Mouse (Mus musculus) MEL (cell line): Measurements from ENCODE around the gene D430041D05Rik. TPM values are rescaled to one million over a fixed set of nuclear protein-coding genes. Genes with fewer than 3 reads are reported as not detected.
A peak's percentile ranks its signal among the peaks of the same experiment; 100 is the strongest.

Experiments used
- DNase-seq: peaks from one replicate; pipeline ENCODE4 v3.0.0; 2011; ENCODE audit warnings: low read depth, low spot score
- H3K27ac ChIP-seq: 2 replicates; pipeline ENCODE4 v1.5.1; 2012; ENCODE audit warnings: low read depth, mild to moderate bottlenecking, control low read depth, low read length, moderate library complexity; ENCODE audit not compliant: control insufficient read depth
- H3K27me3 ChIP-seq, 2 experiments: fragments of 150-350 bp in 1 of 2; sonication (generic) in 1 of 2; 2 replicates each; pipeline ENCODE4 v1.6.1; 2012; ENCODE audit warnings: low read length in 2 of 2, mild to moderate bottlenecking in 2 of 2, improper control_type of control experiment in 1 of 2, moderate library complexity in 1 of 2; ENCODE audit not compliant: insufficient read depth in 2 of 2, control insufficient read depth in 1 of 2
- H3K36me3 ChIP-seq, 2 experiments: 2 replicates each; pipeline ENCODE4 v1.6.1; 2012 to 2014; ENCODE audit warnings: low read length in 2 of 2, improper control_type of control experiment in 1 of 2, inconsistent platforms in 1 of 2, mild to moderate bottlenecking in 1 of 2; ENCODE audit not compliant: insufficient read depth in 2 of 2, control insufficient read depth in 1 of 2
- H3K4me1 ChIP-seq, 2 experiments: fragments of 150-350 bp in 1 of 2; sonication (generic) in 1 of 2; 2 replicates each; pipeline ENCODE4 v1.6.1; 2012; ENCODE audit warnings: low read length in 2 of 2, improper control_type of control experiment in 1 of 2, mild to moderate bottlenecking in 1 of 2; ENCODE audit not compliant: insufficient read depth in 2 of 2, control insufficient read depth in 1 of 2
- H3K4me3 ChIP-seq, 2 experiments: fragments of 150-350 bp in 1 of 2; sonication (generic) in 1 of 2; 2 replicates each; pipeline ENCODE4 v1.5.1; 2012; ENCODE audit warnings: low read depth in 2 of 2, low read length in 2 of 2, mild to moderate bottlenecking in 2 of 2, moderate library complexity in 2 of 2, control low read depth in 1 of 2, improper control_type of control experiment in 1 of 2; ENCODE audit not compliant: control insufficient read depth in 1 of 2, insufficient read depth in 1 of 2
- H3K79me2 ChIP-seq: 2 replicates; pipeline ENCODE4 v1.6.1; 2012; ENCODE audit warnings: mild to moderate bottlenecking, low read length, moderate library complexity; ENCODE audit not compliant: control insufficient read depth, poor library complexity, insufficient read depth
- H3K9ac ChIP-seq: 2 replicates; pipeline ENCODE4 v1.6.1; 2012; ENCODE audit warnings: low read depth, mild to moderate bottlenecking, control low read depth, low read length, moderate library complexity; ENCODE audit not compliant: control insufficient read depth, poor library complexity, severe bottlenecking
- H3K9me3 ChIP-seq: fragments of 150-350 bp; sonication (generic); replicated peaks from 2 replicates; pipeline ENCODE4 v1.6.1; 2012; ENCODE audit warnings: mild to moderate bottlenecking, low read length, improper control_type of control experiment, moderate library complexity; ENCODE audit not compliant: insufficient read depth
- BHLHE40 ChIP-seq: IDR thresholded peaks from 2 replicates; pipeline ENCODE4 v1.6.1; 2012; ENCODE audit warnings: low read depth, mild to moderate bottlenecking, inconsistent platforms, low read length, improper control_type of control experiment, borderline replicate concordance
- CHD1 ChIP-seq: IDR thresholded peaks from 2 replicates; pipeline ENCODE4 v1.6.1; 2012; ENCODE audit warnings: low read depth, mild to moderate bottlenecking, inconsistent platforms, low read length, improper control_type of control experiment
- CHD2 ChIP-seq: IDR thresholded peaks from 2 replicates; pipeline ENCODE4 v1.6.1; 2011; ENCODE audit warnings: low read length, improper control_type of control experiment
- CTCF ChIP-seq, 3 experiments: IDR thresholded peaks in 2 of 3; conservative IDR thresholded peaks in 1 of 3; 2 replicates each; pipeline ENCODE4 v1.5.1; 2011 to 2012; ENCODE audit warnings: low read length in 3 of 3, low read depth in 2 of 3, mild to moderate bottlenecking in 2 of 3, improper control_type of control experiment in 1 of 3, inconsistent platforms in 1 of 3, mixed read lengths in 1 of 3, moderate library complexity in 1 of 3; ENCODE audit not compliant: control insufficient read depth in 1 of 3, insufficient read depth in 1 of 3, poor library complexity in 1 of 3, severe bottlenecking in 1 of 3
- EP300 ChIP-seq, 2 experiments: IDR thresholded peaks; 2 replicates each; pipeline ENCODE4 v1.6.1; 2011; ENCODE audit warnings: improper control_type of control experiment in 2 of 2, low read length in 2 of 2, low read depth in 1 of 2, mild to moderate bottlenecking in 1 of 2
- ETS1 ChIP-seq: IDR thresholded peaks from 2 replicates; pipeline ENCODE4 v1.6.1; 2012; ENCODE audit warnings: low read depth, mild to moderate bottlenecking, inconsistent platforms, low read length, improper control_type of control experiment, moderate library complexity
- GABPA ChIP-seq: IDR thresholded peaks from 2 replicates; pipeline ENCODE4 v1.6.1; 2012; ENCODE audit warnings: low read depth, mild to moderate bottlenecking, inconsistent platforms, low read length, improper control_type of control experiment, moderate library complexity
- MAFK ChIP-seq: IDR thresholded peaks from 2 replicates; pipeline ENCODE4 v1.6.1; 2011; ENCODE audit warnings: low read depth, mild to moderate bottlenecking, low read length, improper control_type of control experiment, borderline replicate concordance
- MAX ChIP-seq: IDR thresholded peaks from 2 replicates; pipeline ENCODE4 v1.6.1; 2011; ENCODE audit warnings: low read length, improper control_type of control experiment
- MYB ChIP-seq: IDR thresholded peaks from 2 replicates; pipeline ENCODE4 v1.6.1; 2011; ENCODE audit warnings: mild to moderate bottlenecking, low read depth, low read length, improper control_type of control experiment
- MYC ChIP-seq: IDR thresholded peaks from 2 replicates; pipeline ENCODE4 v1.6.1; 2011; ENCODE audit warnings: low read depth, mild to moderate bottlenecking, low read length, improper control_type of control experiment, moderate library complexity
- NELFE ChIP-seq: IDR thresholded peaks from 2 replicates; pipeline ENCODE4 v1.6.1; 2011; ENCODE audit warnings: low read depth, low read length, improper control_type of control experiment
- POLR2A ChIP-seq, 2 experiments: IDR thresholded peaks; 2 replicates each; pipeline ENCODE4 v1.6.1; 2011 to 2012; ENCODE audit warnings: low read length in 2 of 2, mild to moderate bottlenecking in 2 of 2, control low read depth in 1 of 2, improper control_type of control experiment in 1 of 2, low read depth in 1 of 2, moderate library complexity in 1 of 2; ENCODE audit not compliant: control insufficient read depth in 1 of 2, insufficient read depth in 1 of 2, poor library complexity in 1 of 2
- RAD21 ChIP-seq: IDR thresholded peaks from 2 replicates; pipeline ENCODE4 v1.6.1; 2011; ENCODE audit warnings: mild to moderate bottlenecking, low read depth, low read length, improper control_type of control experiment
- RCOR1 ChIP-seq: IDR thresholded peaks from 2 replicates; pipeline ENCODE4 v1.6.1; 2012; ENCODE audit warnings: low read depth, mild to moderate bottlenecking, inconsistent platforms, low read length, improper control_type of control experiment
- SIN3A ChIP-seq: IDR thresholded peaks from 2 replicates; pipeline ENCODE4 v1.6.1; 2012; ENCODE audit warnings: low read length, improper control_type of control experiment, inconsistent platforms
- SMC3 ChIP-seq: IDR thresholded peaks from 2 replicates; pipeline ENCODE4 v1.6.1; 2011; ENCODE audit warnings: low read depth, low read length, improper control_type of control experiment
- TBP ChIP-seq: IDR thresholded peaks from 2 replicates; pipeline ENCODE4 v1.8.0; 2011; ENCODE audit warnings: low read depth, low read length, improper control_type of control experiment
- UBTF ChIP-seq: IDR thresholded peaks from 2 replicates; pipeline ENCODE4 v1.6.1; 2012; ENCODE audit warnings: low read depth, mild to moderate bottlenecking, inconsistent platforms, low read length, improper control_type of control experiment, moderate library complexity, borderline replicate concordance; ENCODE audit not compliant: insufficient read depth
- USF2 ChIP-seq, 2 experiments: IDR thresholded peaks; 2 replicates each; pipeline ENCODE4 v1.6.1; 2011 to 2012; ENCODE audit warnings: improper control_type of control experiment in 2 of 2, low read length in 2 of 2, borderline replicate concordance in 1 of 2, inconsistent platforms in 1 of 2, low read depth in 1 of 2, mild to moderate bottlenecking in 1 of 2; ENCODE audit not compliant: insufficient read depth in 1 of 2
- ZMIZ1 ChIP-seq: IDR thresholded peaks from 2 replicates; pipeline ENCODE4 v1.6.1; 2012; ENCODE audit warnings: low read depth, mild to moderate bottlenecking, inconsistent platforms, low read length, improper control_type of control experiment, moderate library complexity
- polyA plus RNA-seq, 2 experiments: library from polyadenylated mRNA; stranded (reverse) in 1 of 2; unstranded in 1 of 2; fragments of >175 nt in 1 of 2; fragments of >200 nt in 1 of 2; gene quantifications; 2 replicates each; pipeline versions ENCODE4 v1.2.1 to v1.2.4; 2012; ENCODE audit warnings: low replicate concordance in 2 of 2, low read depth in 1 of 2; ENCODE audit not compliant: insufficient read length in 2 of 2, insufficient read depth in 1 of 2, missing spikeins in 1 of 2
- total RNA-seq: library from RNA; depleted of rRNA; stranded (reverse); fragments of 300-350 nt; gene quantifications from 2 replicates; pipeline ENCODE4 v1.2.3, GENCODE M21; 2012

D430041D05Rik gene
- total and polyA plus RNA-seq, 3 experiments = 0.46 to 1.1 TPM; not detected in 1

DNA sequence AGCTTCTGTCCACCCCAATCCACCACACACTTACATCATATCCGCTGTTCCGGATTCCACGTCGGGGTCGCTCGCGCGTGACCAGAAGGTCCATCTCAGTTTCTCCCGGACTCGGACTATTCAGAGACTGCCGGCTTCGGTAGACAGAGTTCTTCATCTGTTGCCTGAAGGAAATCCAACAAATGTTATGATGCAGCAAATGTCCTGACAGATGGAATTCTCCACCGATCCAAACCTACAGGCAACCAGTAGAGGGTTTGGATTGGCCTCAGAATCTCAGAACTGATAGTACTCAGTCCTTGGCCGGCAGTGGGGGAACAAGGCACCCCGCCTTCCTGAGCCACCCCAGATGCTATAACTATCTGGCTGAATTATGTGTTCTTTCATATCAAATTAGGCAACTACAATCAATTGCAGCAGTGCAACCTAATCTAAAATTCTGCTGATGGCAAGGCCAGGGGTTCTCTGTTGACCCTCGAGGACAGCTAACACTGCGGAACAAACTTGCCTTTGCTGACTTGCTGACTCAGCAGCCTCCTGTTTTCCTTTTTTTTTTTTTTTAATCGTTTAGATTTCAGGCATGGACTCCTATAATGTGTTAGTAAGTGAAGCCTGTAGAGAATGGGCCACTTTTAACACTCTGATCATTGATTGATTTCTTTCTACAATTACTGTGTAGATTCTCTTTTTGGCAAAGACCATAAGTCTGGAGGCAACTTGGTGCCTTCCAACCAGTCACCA is 218.2 kb downstream of the D430041D05Rik start:
- no peaks in the 10 kb centered on the region for H3K79me2 ChIP-seq
- no peak for DNase-seq
- 0 out of 4 replicates have a peak, but pooled peaks cover 0 to 2% of the 10 kb centered on the region in 2 experiments for H3K4me1 ChIP-seq
- TF ChIP-seq MAFK (peak; percentile 50; the same call in 1 of the 2 replicates), UBTF (no peak), GABPA (no peak)
- no peak overlapping the region for H3K9ac ChIP-seq
- H3K27ac ChIP-seq = no peak overlapping the region
- no peaks in the 10 kb centered on the region for H3K36me3 ChIP-seq
- H3K27me3 ChIP-seq = no peaks in the 10 kb centered on the region
- H3K4me3 ChIP-seq = no peak overlapping the region
- no peaks in the 10 kb centered on the region for H3K9me3 ChIP-seq

DNA sequence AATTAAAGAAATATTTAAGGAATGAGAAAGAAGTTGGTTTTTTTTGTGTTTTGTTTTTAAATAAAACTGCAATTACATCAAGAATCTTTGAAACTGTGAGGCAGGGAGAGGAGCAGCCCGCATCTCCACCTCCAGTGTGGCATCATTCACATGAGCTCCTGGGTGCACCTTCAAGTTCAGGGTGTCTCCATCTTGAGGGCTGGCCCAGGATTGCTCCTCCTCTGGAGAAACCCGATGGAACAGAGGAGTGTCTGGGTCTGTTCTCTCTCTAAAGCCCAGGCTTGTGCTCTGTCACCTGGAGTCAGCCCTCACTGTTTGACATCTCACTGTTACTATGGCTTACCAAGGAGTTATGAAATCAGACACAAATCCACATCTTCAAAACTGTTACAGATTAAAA is 219.1 kb downstream of the D430041D05Rik start:
- DNase-seq = no peak
- no peaks in the 10 kb centered on the region for H3K9me3 ChIP-seq
- 0 out of 4 replicates have a peak, but pooled peaks cover 0 to 2% of the 10 kb centered on the region in 2 experiments for H3K4me1 ChIP-seq
- no peak for TF ChIP-seq ETS1
- TF ChIP-seq BHLHE40 = no peak
- TF ChIP-seq MYC = no peak
- TF ChIP-seq USF2 (IDR thresholded peaks at IDR 0.05; ENCODE audit: borderline replicate concordance in 1 of 2, insufficient read depth in 1 of 2, low read depth in 1 of 2, low read length in 2 of 2) = no peak
- no peak for TF ChIP-seq SMC3
- no peak for TF ChIP-seq MAX
- TF ChIP-seq NELFE = no peak
- TF ChIP-seq RAD21 = no peak
- TF ChIP-seq MYB = no peak
- TF ChIP-seq ZMIZ1 = no peak
- no peak for TF ChIP-seq CHD2
- no peak for TF ChIP-seq SIN3A
- no peak for TF ChIP-seq TBP
- TF ChIP-seq POLR2A (IDR thresholded peaks at IDR 0.05; ENCODE audit: control insufficient read depth in 1 of 2, insufficient read depth in 1 of 2, low read depth in 1 of 2, low read length in 2 of 2, poor library complexity in 1 of 2) = no peak
- no peak for TF ChIP-seq CHD1
- TF ChIP-seq CTCF (IDR thresholded peaks at IDR 0.05 in 2 of 3, conservative IDR thresholded peaks at IDR 0.05 in 1 of 3; ENCODE audit: control insufficient read depth in 1 of 3, insufficient read depth in 1 of 3, low read depth in 2 of 3, low read length in 3 of 3, poor library complexity in 1 of 3, severe bottlenecking in 1 of 3) = no peak
- no peak for TF ChIP-seq RCOR1
- TF ChIP-seq EP300 (IDR thresholded peaks at IDR 0.05; ENCODE audit: low read depth in 1 of 2, low read length in 2 of 2) = no peak
- no peak for TF ChIP-seq UBTF
- TF ChIP-seq, all 39 proteins: peak for 0
- Histone ChIP-seq H3K79me2 (no peaks in the 10 kb centered on the region), H3K27me3 (no peaks in the 10 kb centered on the region), H3K4me3 (no peak overlapping the region), H3K36me3 (no peaks in the 10 kb centered on the region), H3K27ac (no peak overlapping the region), H3K9ac (no peak overlapping the region)
